Mouse (Mus musculus) midbrain, embryonic 14.5 days (tissue): ENCODE measurements around the gene Rala. TPM values are rescaled to one million over a fixed set of nuclear protein-coding genes. Genes with fewer than 3 reads are reported as not detected.

Source experiments
- ATAC-seq: fragments of 200-750 bp; cut with Nextera tagmentation; 2 replicates; pipeline ENCODE4 v1.8.0; 2017; ENCODE audit warnings: moderate number of reproducible peaks, moderate library complexity; ENCODE audit not compliant: low FRiP score, low TSS enrichment
- DNase-seq: peaks from one replicate; pipeline ENCODE4 v3.0.0-alpha.2; 2015
- H3K27ac ChIP-seq: fragments of 300-500 bp; sonication (generic); replicated peaks from 2 replicates; pipeline ENCODE4 v1.5.1; 2014; ENCODE audit warnings: mild to moderate bottlenecking, low read depth, low read length, moderate library complexity
- H3K27me3 ChIP-seq: fragments of 300-500 bp; sonication (generic); 2 replicates; pipeline ENCODE4 v1.6.1; 2014; ENCODE audit warnings: low read length, control low read depth, mixed read lengths; ENCODE audit not compliant: control insufficient read depth, insufficient read depth
- H3K36me3 ChIP-seq: fragments of 300-500 bp; sonication (generic); 2 replicates; pipeline ENCODE4 v1.6.1; 2014; ENCODE audit warnings: low read length, control low read depth; ENCODE audit not compliant: control insufficient read depth, insufficient read depth
- H3K4me1 ChIP-seq: fragments of 300-500 bp; sonication (generic); 2 replicates; pipeline ENCODE4 v1.6.1; 2014; ENCODE audit warnings: mild to moderate bottlenecking, antibody characterized with exemption, low read length, control low read depth; ENCODE audit not compliant: control insufficient read depth, insufficient read depth
- H3K4me2 ChIP-seq: fragments of 300-500 bp; sonication (generic); 2 replicates; pipeline ENCODE4 v1.6.1; 2014; ENCODE audit warnings: mild to moderate bottlenecking, low read length, moderate library complexity
- H3K4me3 ChIP-seq: fragments of 300-500 bp; sonication (generic); replicated peaks from 2 replicates; pipeline ENCODE4 v1.5.1; 2014; ENCODE audit warnings: low read depth, low read length
- H3K9ac ChIP-seq: fragments of 300-500 bp; sonication (generic); replicated peaks from 2 replicates; pipeline ENCODE4 v1.6.1; 2014; ENCODE audit warnings: mild to moderate bottlenecking, low read length, moderate library complexity
- H3K9me3 ChIP-seq: fragments of 300-500 bp; sonication (generic); 2 replicates; pipeline ENCODE4 v1.6.1; 2016; ENCODE audit warnings: low read length, control low read depth, mixed read lengths; ENCODE audit not compliant: control insufficient read depth
- WGBS: fragments of 180-500 bp; shearing (Covaris S2); extraction: QIAGEN DNeasy Blood & Tissue Kit; methylation state at CpG from one replicate; pipeline ENCODE4 v1.1.7; 2014; 5-methylcytosine and 5-hydroxymethylcytosine counted together
- polyA plus RNA-seq: library from polyadenylated mRNA; unstranded; fragments of >200 nt; fragmentation: Nextera tagmentation; extraction: Ambion mirVana; gene quantifications from 2 replicates; pipeline ENCODE4 v1.2.1, GENCODE M21; 2014

Rala gene
- polyA plus RNA-seq, 1 experiment from 2014 or later: 189 TPM

DNA sequence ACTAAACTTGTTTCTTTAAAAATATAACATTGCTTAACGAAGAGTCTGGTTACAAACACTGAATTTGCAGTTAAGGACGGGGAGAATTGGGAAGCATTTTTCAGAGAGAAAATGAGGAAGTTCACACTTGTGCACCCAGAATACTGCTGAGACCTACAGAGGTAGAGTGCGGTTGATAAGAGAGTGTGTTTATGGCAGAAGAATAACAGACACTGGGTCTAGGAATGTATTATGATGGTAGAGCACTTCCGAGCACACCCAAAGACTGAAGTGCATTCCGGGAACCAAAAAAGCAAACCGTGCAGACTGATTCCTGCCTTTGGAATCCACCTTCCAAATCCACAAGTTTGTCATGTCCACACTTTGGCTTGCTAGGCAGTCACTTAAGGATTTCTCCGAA lies 107.2 kb downstream of the Rala start:
- no peak overlapping the region for H3K4me3 ChIP-seq
- H3K27ac ChIP-seq: no peak overlapping the region
- ATAC-seq (no peak), DNase-seq (no peak)
- H3K27me3 ChIP-seq: no peaks in the 10 kb centered on the region
- no peak overlapping the region for H3K9ac ChIP-seq
- no peaks in the 10 kb centered on the region for H3K4me1 ChIP-seq
- 85% methylated on average over 7 of the region's 7 CpGs for WGBS
- no peaks in the 10 kb centered on the region for H3K36me3 ChIP-seq
- H3K4me2 ChIP-seq: no peak overlapping the region
- no peaks in the 10 kb centered on the region for H3K9me3 ChIP-seq

GRCm38 (mm10) chr13:17832940-17833339 lies 111.1 kb downstream of the Rala start:
- Histone ChIP-seq H3K9me3 (no peaks in the 10 kb centered on the region), H3K9ac (no peak overlapping the region), H3K27ac (no peak overlapping the region), H3K36me3 (no peaks in the 10 kb centered on the region), H3K4me1 (no peaks in the 10 kb centered on the region), H3K4me3 (no peak overlapping the region), H3K27me3 (no peaks in the 10 kb centered on the region), H3K4me2 (no peak overlapping the region)
- 73% methylated on average over 3 of the region's 3 CpGs for WGBS
- no peak for DNase-seq
- no peak for ATAC-seq

Other genes with a start within 250 kb of the Rala start
- gene Mplkip, start 249.0 kb downstream of the Rala start, polyA plus RNA-seq: 49.3 and 51.7 TPM in 2 replicates
- 1.9 and 2.1 TPM in 2 replicates for gene Sugct, start 248.7 kb downstream of the Rala start, polyA plus RNA-seq
- gene Cdk13, start 139.1 kb downstream of the Rala start, polyA plus RNA-seq: 21.0 and 21.1 TPM in 2 replicates
- gene Yae1d1, start 49.1 kb upstream of the Rala start, polyA plus RNA-seq: 88.3 and 91.3 TPM in 2 replicates